Mouse (Mus musculus) stomach, embryonic 16.5 days (tissue): ENCODE measurements around the gene Il6st. TPM values are rescaled to one million over a fixed set of nuclear protein-coding genes. Genes with fewer than 3 reads are reported as not detected.

Source experiments
- ATAC-seq: fragments of 200-750 bp; cut with Nextera tagmentation; 2 replicates; pipeline ENCODE4 v1.8.0; 2017; ENCODE audit warnings: moderate number of reproducible peaks, moderate TSS enrichment; ENCODE audit not compliant: insufficient read depth, low FRiP score
- H3K27ac ChIP-seq: fragments of 300-500 bp; sonication (generic); 2 replicates; pipeline ENCODE4 v1.5.1; 2014; ENCODE audit warnings: low read length
- H3K27me3 ChIP-seq: fragments of 300-500 bp; sonication (generic); 2 replicates; pipeline ENCODE4 v1.6.1; 2014; ENCODE audit warnings: low read length, control low read depth, mixed read lengths; ENCODE audit not compliant: control insufficient read depth, insufficient read depth
- H3K36me3 ChIP-seq: fragments of 300-500 bp; sonication (generic); 2 replicates; pipeline ENCODE4 v1.6.1; 2014; ENCODE audit warnings: low read length; ENCODE audit not compliant: control insufficient read depth, insufficient read depth
- H3K4me1 ChIP-seq: fragments of 300-500 bp; sonication (generic); 2 replicates; pipeline ENCODE4 v1.6.1; 2014; ENCODE audit warnings: low read length, control low read depth, mixed read lengths; ENCODE audit not compliant: control insufficient read depth, insufficient read depth
- H3K4me2 ChIP-seq: fragments of 300-500 bp; sonication (generic); 2 replicates; pipeline ENCODE4 v1.6.1; 2014; ENCODE audit warnings: low read depth, low read length, mixed read lengths
- H3K4me3 ChIP-seq: fragments of 300-500 bp; sonication (generic); replicated peaks from 2 replicates; pipeline ENCODE4 v1.5.1; 2014; ENCODE audit warnings: mild to moderate bottlenecking, low read length
- H3K9ac ChIP-seq: fragments of 300-500 bp; sonication (generic); 2 replicates; pipeline ENCODE4 v1.6.1; 2014; ENCODE audit warnings: low read length
- H3K9me3 ChIP-seq: fragments of 300-500 bp; sonication (generic); replicated peaks from 2 replicates; pipeline ENCODE4 v1.6.1; 2016; ENCODE audit warnings: low read length, control low read depth; ENCODE audit not compliant: control insufficient read depth
- WGBS: fragments of 180-500 bp; shearing (Covaris S2); extraction: QIAGEN DNeasy Blood & Tissue Kit; methylation state at CpG from one replicate; pipeline ENCODE4 v1.1.7; 2014; 5-methylcytosine and 5-hydroxymethylcytosine counted together
- polyA plus RNA-seq: library from polyadenylated mRNA; unstranded; fragments of >200 nt; fragmentation: Nextera tagmentation; extraction: Ambion mirVana; gene quantifications from 2 replicates; pipeline ENCODE4 v1.2.1, GENCODE M21; 2015

Il6st gene
- polyA plus RNA-seq, 1 experiment from 2014 or later = 51.8 TPM

GRCm38 (mm10) chr13:112551641-112552548, 88.0 kb downstream of the Il6st start:
- Histone ChIP-seq H3K36me3 (no peaks in the 10 kb centered on the region), H3K27ac (no peak overlapping the region), H3K4me3 (no peak overlapping the region), H3K9ac (no peak overlapping the region), H3K27me3 (no peaks in the 10 kb centered on the region), H3K4me1 (no peaks in the 10 kb centered on the region), H3K9me3 (no peaks in the 10 kb centered on the region), H3K4me2 (no peak overlapping the region)
- no peak for ATAC-seq
- WGBS = 79% methylated on average over 7 of the region's 7 CpGs

- H3K4me2 ChIP-seq = no peak overlapping the region
- no peak overlapping the region for H3K4me3 ChIP-seq
- no peaks in the 10 kb centered on the region for H3K4me1 ChIP-seq
- 88% methylated on average over 5 of the region's 5 CpGs for WGBS
- H3K9me3 ChIP-seq = no peaks in the 10 kb centered on the region
- no peak overlapping the region for H3K9ac ChIP-seq
- H3K27ac ChIP-seq = no peak overlapping the region
- H3K36me3 ChIP-seq = no peaks in the 10 kb centered on the region
- H3K27me3 ChIP-seq = no peaks in the 10 kb centered on the region
- ATAC-seq = no peak
Observed at GRCm38 (mm10) chr13:112553304-112553703, 89.4 kb downstream of the Il6st start.

- Histone ChIP-seq H3K4me1 (no peaks in the 10 kb centered on the region), H3K4me2 (no peak overlapping the region), H3K27me3 (no peaks in the 10 kb centered on the region), H3K36me3 (no peaks in the 10 kb centered on the region), H3K27ac (no peak overlapping the region), H3K4me3 (no peak overlapping the region), H3K9me3 (no peaks in the 10 kb centered on the region), H3K9ac (no peak overlapping the region)
- no peak for ATAC-seq
- 46% methylated on average over 2 of the region's 2 CpGs for WGBS
Observed at GRCm38 (mm10) chr13:112556501-112556900, 92.6 kb downstream of the Il6st start.

Other genes with a start within 250 kb of the Il6st start
- gene Ankrd55, start 175.6 kb upstream of the Il6st start, polyA plus RNA-seq = 0.39 and 0.46 TPM in 2 replicates
- 0.09 TPM in 1 of 2 replicates, not detected in the other for gene Il31ra, start 130.3 kb downstream of the Il6st start, polyA plus RNA-seq
- 0.19 and 0.48 TPM in 2 replicates for gene Ddx4, start 188.4 kb downstream of the Il6st start, polyA plus RNA-seq
- gene Slc38a9, start 196.7 kb downstream of the Il6st start, polyA plus RNA-seq = 12.6 and 16.1 TPM in 2 replicates